Mouse (Mus musculus): ENCODE measurements around the gene Map2k1. TPM values are rescaled to one million over a fixed set of nuclear protein-coding genes. Genes with fewer than 3 reads are reported as not detected.
"Not testable (repeated sequence)": the region's sequence is repeated elsewhere in the genome, so short reads cannot be mapped to it uniquely, and the experiment has no call there.

The Map2k1 gene
- polyA plus RNA-seq, 1 experiment from 2014 or later, result 30.9 TPM

- H3K9me3 ChIP-seq (replicated peaks), result no peaks in the 10 kb centered on the region
- H3K27ac ChIP-seq (replicated peaks), result no peak overlapping the region
- no peak overlapping the region for H3K4me3 ChIP-seq (replicated peaks)
- H3K4me2 ChIP-seq, result no peak overlapping the region
- no peaks in the 10 kb centered on the region; the same call in 1 of the 2 replicates for H3K4me1 ChIP-seq (replicated peaks)
- no peaks in the 10 kb centered on the region for H3K27me3 ChIP-seq
- ATAC-seq (ENCODE audit: insufficient read depth), result no peak
- H3K36me3 ChIP-seq (replicated peaks), result no peaks in the 10 kb centered on the region
- WGBS (ENCODE audit: insufficient replicate concordance), result 35% methylated on average over 7 of the region's 7 CpGs
- no peak overlapping the region for H3K9ac ChIP-seq
Measured at GRCm38 (mm10) chr9:64272611-64273010, 19.2 kb upstream of the Map2k1 start.

DNA sequence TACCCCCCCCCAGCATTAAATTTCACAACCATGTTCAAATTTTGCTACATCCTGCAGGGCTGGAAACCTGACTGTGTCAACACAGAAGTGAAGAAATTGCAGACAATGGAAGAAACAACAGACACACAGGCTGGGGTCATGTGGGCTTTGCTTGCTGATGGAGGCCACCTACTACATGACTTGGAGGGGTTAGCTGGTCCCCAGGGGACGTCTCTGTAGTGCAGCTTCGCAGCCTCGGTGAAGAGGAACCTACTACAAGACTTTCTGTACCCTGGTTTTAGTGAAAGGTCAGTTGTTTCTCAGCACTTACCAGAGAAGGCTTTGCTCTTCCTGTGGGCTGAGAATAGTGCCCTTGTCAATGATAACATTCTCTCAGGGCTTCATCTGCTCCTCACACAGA is 17.8 kb upstream of the Map2k1 start:
- Histone ChIP-seq H3K27ac (replicated peaks) (no peak overlapping the region), H3K4me2 (no peak overlapping the region), H3K4me3 (replicated peaks) (no peak overlapping the region), H3K9me3 (replicated peaks) (no peaks in the 10 kb centered on the region), H3K27me3 (no peaks in the 10 kb centered on the region), H3K36me3 (replicated peaks) (no peaks in the 10 kb centered on the region), H3K9ac (no peak overlapping the region), H3K4me1 (replicated peaks) (no peaks in the 10 kb centered on the region; the same call in 1 of the 2 replicates)
- no peak for ATAC-seq (ENCODE audit: insufficient read depth)
- 31% methylated on average over 3 of the region's 3 CpGs for WGBS (ENCODE audit: insufficient replicate concordance)

GRCm38 (mm10) chr9:64268836-64269235 is 15.4 kb upstream of the Map2k1 start:
- WGBS (ENCODE audit: insufficient replicate concordance), result 80% methylated on average over 8 of the region's 8 CpGs
- H3K9ac ChIP-seq; H3K36me3 ChIP-seq (replicated peaks); H3K4me2 ChIP-seq; ATAC-seq (ENCODE audit: insufficient read depth); H3K27ac ChIP-seq (replicated peaks); H3K4me3 ChIP-seq (replicated peaks); H3K4me1 ChIP-seq (replicated peaks); H3K27me3 ChIP-seq; H3K9me3 ChIP-seq (replicated peaks): not testable (repeated sequence)

DNA sequence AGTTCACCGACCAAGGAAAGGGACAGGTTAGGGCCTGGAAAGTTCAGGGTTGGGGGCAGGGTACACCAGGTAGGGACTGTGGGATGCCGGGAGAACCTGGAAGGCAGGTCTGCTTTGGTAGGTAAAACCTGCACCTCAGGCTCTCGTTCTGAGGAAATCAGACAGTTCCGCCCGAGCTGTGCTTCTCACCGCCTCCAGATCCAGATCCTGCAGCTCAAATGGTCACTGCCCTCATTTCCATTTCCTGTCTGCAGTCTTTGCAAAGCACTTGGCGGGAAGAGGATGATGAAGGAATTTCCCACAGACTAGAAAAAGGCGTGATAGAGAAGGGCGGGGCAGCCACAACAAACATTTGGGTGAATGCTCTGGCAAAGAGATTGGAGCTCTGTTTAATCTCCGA is 14.8 kb upstream of the Map2k1 start:
- Histone ChIP-seq H3K9me3 (replicated peaks) (no peaks in the 10 kb centered on the region), H3K27me3 (no peaks in the 10 kb centered on the region), H3K4me1 (replicated peaks) (no peaks in the 10 kb centered on the region; the same call in 1 of the 2 replicates), H3K36me3 (replicated peaks) (no peaks in the 10 kb centered on the region), H3K4me3 (replicated peaks) (no peak overlapping the region), H3K27ac (replicated peaks) (no peak overlapping the region), H3K9ac (no peak overlapping the region), H3K4me2 (no peak overlapping the region)
- no peak for ATAC-seq (ENCODE audit: insufficient read depth)
- WGBS (ENCODE audit: insufficient replicate concordance), result 58% methylated on average over 10 of the region's 10 CpGs

- Histone ChIP-seq H3K36me3 (replicated peaks) (no peaks in the 10 kb centered on the region), H3K4me1 (replicated peaks) (no peaks in the 10 kb centered on the region; the same call in 1 of the 2 replicates), H3K9ac (no peak overlapping the region), H3K27me3 (no peaks in the 10 kb centered on the region), H3K4me2 (no peak overlapping the region), H3K9me3 (replicated peaks) (no peaks in the 10 kb centered on the region), H3K27ac (replicated peaks) (no peak overlapping the region), H3K4me3 (replicated peaks) (no peak overlapping the region)
- ATAC-seq (ENCODE audit: insufficient read depth), result no peak
- 65% methylated on average over 1 of the region's 1 CpGs for WGBS (ENCODE audit: insufficient replicate concordance)
Measured at GRCm38 (mm10) chr9:64267231-64267630, 13.8 kb upstream of the Map2k1 start.

GRCm38 (mm10) chr9:64264813-64265212 is 11.4 kb upstream of the Map2k1 start:
- H3K9ac ChIP-seq, result no peak overlapping the region
- H3K4me3 ChIP-seq (replicated peaks), result no peak overlapping the region
- WGBS (ENCODE audit: insufficient replicate concordance), result 31% methylated on average over 1 of the region's 1 CpGs
- no peak for ATAC-seq (ENCODE audit: insufficient read depth)
- H3K9me3 ChIP-seq (replicated peaks), result no peaks in the 10 kb centered on the region
- no peaks in the 10 kb centered on the region for H3K4me1 ChIP-seq (replicated peaks)
- H3K27ac ChIP-seq (replicated peaks), result no peak overlapping the region
- no peaks in the 10 kb centered on the region for H3K27me3 ChIP-seq
- H3K36me3 ChIP-seq (replicated peaks), result no peaks in the 10 kb centered on the region
- H3K4me2 ChIP-seq, result no peak overlapping the region

- Histone ChIP-seq H3K9ac (no peak overlapping the region), H3K4me3 (replicated peaks) (no peak overlapping the region), H3K4me2 (no peak overlapping the region), H3K4me1 (replicated peaks) (no peaks in the 10 kb centered on the region), H3K36me3 (replicated peaks) (no peaks in the 10 kb centered on the region), H3K27ac (replicated peaks) (no peak overlapping the region), H3K27me3 (no peaks in the 10 kb centered on the region), H3K9me3 (replicated peaks) (no peaks in the 10 kb centered on the region)
- 68% methylated on average over 4 of the region's 4 CpGs for WGBS (ENCODE audit: insufficient replicate concordance)
- ATAC-seq (ENCODE audit: insufficient read depth), result no peak
Measured at GRCm38 (mm10) chr9:64261023-64261422, 7.6 kb upstream of the Map2k1 start.

- no peak overlapping the region for H3K9ac ChIP-seq
- no peak overlapping the region for H3K4me3 ChIP-seq (replicated peaks)
- no peak overlapping the region for H3K27ac ChIP-seq (replicated peaks)
- 72% methylated on average over 5 of the region's 5 CpGs for WGBS (ENCODE audit: insufficient replicate concordance)
- ATAC-seq (ENCODE audit: insufficient read depth), result no peak
- no peaks in the 10 kb centered on the region for H3K4me1 ChIP-seq (replicated peaks)
- H3K9me3 ChIP-seq (replicated peaks), result no peaks in the 10 kb centered on the region
- no peaks in the 10 kb centered on the region for H3K27me3 ChIP-seq
- no peak overlapping the region for H3K4me2 ChIP-seq
- H3K36me3 ChIP-seq (replicated peaks), result no peaks in the 10 kb centered on the region
Measured at GRCm38 (mm10) chr9:64259906-64260305, 6.5 kb upstream of the Map2k1 start.

DNA sequence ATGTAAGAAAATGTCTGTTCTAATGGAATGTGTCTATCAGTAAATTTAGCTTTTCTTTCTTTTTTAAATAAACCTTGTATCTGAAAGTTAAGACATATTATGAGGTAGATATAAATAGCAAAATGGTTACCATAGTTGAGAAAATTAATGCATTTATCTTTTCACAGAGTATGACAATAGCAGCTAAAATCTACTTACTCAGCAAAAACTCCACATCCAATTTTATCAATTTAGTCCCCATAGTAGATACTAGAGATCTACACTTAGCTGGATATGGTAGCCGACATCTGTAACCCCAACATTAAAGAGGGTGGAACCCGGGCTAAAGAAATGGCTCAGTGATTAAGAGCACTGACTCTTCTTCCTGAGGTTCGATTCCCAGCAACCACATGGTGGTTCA is 2.8 kb upstream of the Map2k1 start:
- Histone ChIP-seq H3K9ac (no peak overlapping the region), H3K4me1 (replicated peaks) (peaks cover 25% of the 10 kb centered on the region), H3K4me3 (replicated peaks) (no peak overlapping the region), H3K4me2 (no peak overlapping the region), H3K27me3 (no peaks in the 10 kb centered on the region), H3K9me3 (replicated peaks) (no peaks in the 10 kb centered on the region), H3K36me3 (replicated peaks) (no peaks in the 10 kb centered on the region), H3K27ac (replicated peaks) (no peak overlapping the region)
- 69% methylated on average over 3 of the region's 3 CpGs for WGBS (ENCODE audit: insufficient replicate concordance)
- no peak for ATAC-seq (ENCODE audit: insufficient read depth)

DNA sequence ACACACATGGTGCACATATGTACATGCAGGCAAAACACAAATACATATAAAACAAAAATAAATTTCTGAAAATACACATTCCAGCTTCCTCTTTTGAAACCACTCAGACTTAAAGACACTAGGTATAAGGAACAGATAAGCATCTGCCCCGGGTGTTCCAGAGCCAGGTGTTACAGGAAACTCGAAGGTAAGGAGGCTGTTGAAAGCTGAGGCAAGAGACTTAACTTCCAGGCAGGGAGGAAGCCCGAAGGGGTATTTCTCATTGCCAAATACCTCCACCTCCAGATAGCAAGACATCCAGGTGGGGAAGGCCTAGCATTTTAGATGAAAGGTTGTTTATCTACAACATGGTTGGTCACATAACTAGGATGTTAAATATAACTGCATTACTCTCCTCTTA is 2.0 kb upstream of the Map2k1 start:
- Histone ChIP-seq H3K27ac (replicated peaks) (no peak overlapping the region), H3K9me3 (replicated peaks) (no peaks in the 10 kb centered on the region), H3K36me3 (replicated peaks) (no peaks in the 10 kb centered on the region), H3K27me3 (no peaks in the 10 kb centered on the region), H3K9ac (no peak overlapping the region), H3K4me2 (no peak overlapping the region), H3K4me1 (replicated peaks) (peaks cover 29% of the 10 kb centered on the region), H3K4me3 (replicated peaks) (no peak overlapping the region)
- no peak for ATAC-seq (ENCODE audit: insufficient read depth)
- whole genome bisulfite sequencing (ENCODE audit: insufficient replicate concordance), result 43% methylated on average over 3 of the region's 3 CpGs

- Histone ChIP-seq H3K4me3 (replicated peaks) (peak overlapping the region; percentile 92), H3K4me2 (peak overlapping the region; percentile 92), H3K4me1 (replicated peaks) (peaks cover 33% of the 10 kb centered on the region), H3K9ac (peak overlapping the region; percentile 87), H3K36me3 (replicated peaks) (no peaks in the 10 kb centered on the region; the same call in 1 of the 2 replicates), H3K27me3 (no peaks in the 10 kb centered on the region), H3K27ac (replicated peaks) (peak overlapping the region; percentile 90), H3K9me3 (replicated peaks) (no peaks in the 10 kb centered on the region)
- no peak for ATAC-seq (ENCODE audit: insufficient read depth)
- under 1% methylated on average over 16 of the region's 16 CpGs for WGBS (ENCODE audit: insufficient replicate concordance)
Measured at GRCm38 (mm10) chr9:64252591-64253020, 825 bp downstream of the Map2k1 start.

DNA sequence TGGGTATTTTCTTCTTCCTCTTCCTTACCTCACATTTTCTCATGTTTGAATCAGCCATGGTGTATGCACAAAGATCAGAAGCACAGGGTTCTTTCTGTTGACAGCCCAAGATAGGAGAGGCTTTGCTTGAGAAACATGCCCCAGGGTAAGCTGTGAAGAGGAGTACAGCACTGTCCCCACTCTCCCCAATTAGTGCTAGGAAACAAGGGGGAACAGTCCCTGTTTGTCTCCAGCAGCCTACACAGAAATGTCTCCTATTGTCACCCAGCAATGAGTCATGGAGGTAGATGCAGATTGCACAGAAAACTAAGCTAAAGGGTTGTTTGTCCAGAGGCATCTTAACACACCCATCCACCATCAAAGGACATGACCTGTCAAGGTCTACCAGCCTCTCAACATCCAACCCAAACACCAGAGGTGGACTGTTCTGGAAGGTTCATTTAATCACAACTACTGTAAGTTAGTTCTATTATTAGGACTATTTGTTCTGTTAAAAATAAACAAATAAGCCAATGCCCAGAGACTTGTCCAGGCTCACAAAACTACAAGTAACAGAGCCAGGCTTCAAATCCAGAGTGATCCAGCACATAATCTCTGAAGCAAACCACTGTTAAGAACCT is 3.2 kb downstream of the Map2k1 start:
- H3K4me1 ChIP-seq (replicated peaks), result peaks cover 33% of the 10 kb centered on the region
- ATAC-seq (ENCODE audit: insufficient read depth), result no peak
- H3K4me3 ChIP-seq (replicated peaks), result no peak overlapping the region
- no peak overlapping the region for H3K9ac ChIP-seq
- no peak overlapping the region for H3K4me2 ChIP-seq
- H3K27ac ChIP-seq (replicated peaks), result no peak overlapping the region
- H3K27me3 ChIP-seq, result no peaks in the 10 kb centered on the region
- no peaks in the 10 kb centered on the region; the same call in 1 of the 2 replicates for H3K36me3 ChIP-seq (replicated peaks)
- no peaks in the 10 kb centered on the region for H3K9me3 ChIP-seq (replicated peaks)
